Mouse (Mus musculus) ovary, adult 2 months (tissue): ENCODE measurements around the gene Gm3182. TPM values are rescaled to one million over a fixed set of nuclear protein-coding genes. Genes with fewer than 3 reads are reported as not detected.

Experiments
- polyA plus RNA-seq: library from polyadenylated mRNA; depleted of rRNA; stranded (reverse); fragments of >200 nt; gene quantifications from 2 replicates; pipeline ENCODE4 v1.2.3, GENCODE M21; 2012; rRNA removed

The Gm3182 gene
- polyA plus RNA-seq, result not detected in 2 replicates

GRCm38 (mm10) chr14:4481445-4481844, at the start of gene Gm3182:
Gene Gm3182, plus strand, starts transcription at chr14:4481745.

Other genes with a start within 250 kb of the Gm3182 start
- not detected in 2 replicates for gene Gm3138, start 232.1 kb upstream of the Gm3182 start, polyA plus RNA-seq
- gene Gm3149, start 164.5 kb upstream of the Gm3182 start, polyA plus RNA-seq, result not detected in 2 replicates
- not detected in 2 replicates for gene 2610042L04Rik, start 147.0 kb upstream of the Gm3182 start, polyA plus RNA-seq
- not detected in 2 replicates for gene Gm3159, start 84.2 kb upstream of the Gm3182 start, polyA plus RNA-seq
- gene Gm3164, start 66.3 kb upstream of the Gm3182 start, polyA plus RNA-seq, result 0.08 TPM in 1 of 2 replicates, not detected in the other
- gene Gm3173, start 50.8 kb upstream of the Gm3182 start, polyA plus RNA-seq, result not detected in 2 replicates
- gene Gm3047, start 73.7 kb downstream of the Gm3182 start, polyA plus RNA-seq, result not detected in 2 replicates
- gene Gm8159, start 150.6 kb downstream of the Gm3182 start, polyA plus RNA-seq, result not detected in 2 replicates
- gene Gm3239, start 182.4 kb downstream of the Gm3182 start, polyA plus RNA-seq, result not detected in 2 replicates
- gene Gm7876, start 227.5 kb downstream of the Gm3182 start, polyA plus RNA-seq, result not detected in 2 replicates
- gene Gm3252, start 245.0 kb downstream of the Gm3182 start, polyA plus RNA-seq, result 0.07 and 0.12 TPM in 2 replicates